Mouse (Mus musculus): ENCODE results near the gene Olfr1487.
"Not testable (repeated sequence)": the region's sequence is repeated elsewhere in the genome, so short reads cannot be mapped to it uniquely, and the experiment has no call there.

The Olfr1487 gene

DNA sequence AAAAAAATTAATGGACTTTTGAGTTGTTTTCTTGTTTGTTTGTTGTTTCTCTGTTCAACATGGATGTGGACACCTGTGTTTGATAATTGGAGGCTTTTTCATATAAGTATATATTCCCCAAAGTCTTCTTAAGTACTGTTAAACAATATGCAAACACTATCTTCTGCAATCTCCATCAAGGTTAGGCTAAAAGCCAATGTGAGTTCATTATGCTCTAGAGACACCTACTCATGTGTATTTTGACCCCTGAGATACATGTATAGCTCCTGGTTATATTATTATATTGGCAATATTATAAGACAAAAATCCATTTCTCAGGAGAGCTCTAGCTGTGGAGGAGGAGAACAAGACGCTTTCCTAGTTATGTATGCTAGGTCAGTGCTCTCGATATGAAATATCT lies at the start of gene Olfr1487:
Gene Olfr1487, plus strand, starts transcription at position 301 of the 400 bp plus-strand sequence.
- not testable (repeated sequence) for DNase-seq (ENCODE audit: low read depth, low spot score)

DNA sequence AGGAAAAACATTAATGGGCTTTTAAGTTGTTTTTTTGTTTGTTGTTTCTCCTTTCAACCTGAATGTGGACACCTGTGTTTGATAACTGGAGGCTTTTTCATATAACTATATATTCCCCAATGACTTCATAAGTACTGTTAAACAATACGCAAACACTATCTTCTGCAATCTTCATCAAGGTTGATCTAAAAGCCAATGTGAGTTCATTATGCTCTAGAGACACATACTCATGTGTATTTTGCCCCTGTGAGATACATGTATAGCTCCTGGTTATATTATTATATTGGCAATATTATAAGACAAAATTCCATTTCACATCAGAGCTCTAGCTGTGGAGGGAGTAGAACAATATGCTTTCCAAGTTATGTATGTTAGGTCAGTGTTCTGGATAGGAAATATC lies 34.0 kb upstream of the Olfr1487 start, which contains the start of gene Olfr1484:
Gene Olfr1484, plus strand, starts transcription at position 301 of the 400 bp plus-strand sequence.
- DNase-seq (ENCODE audit: low read depth, low spot score) = no peak

DNA sequence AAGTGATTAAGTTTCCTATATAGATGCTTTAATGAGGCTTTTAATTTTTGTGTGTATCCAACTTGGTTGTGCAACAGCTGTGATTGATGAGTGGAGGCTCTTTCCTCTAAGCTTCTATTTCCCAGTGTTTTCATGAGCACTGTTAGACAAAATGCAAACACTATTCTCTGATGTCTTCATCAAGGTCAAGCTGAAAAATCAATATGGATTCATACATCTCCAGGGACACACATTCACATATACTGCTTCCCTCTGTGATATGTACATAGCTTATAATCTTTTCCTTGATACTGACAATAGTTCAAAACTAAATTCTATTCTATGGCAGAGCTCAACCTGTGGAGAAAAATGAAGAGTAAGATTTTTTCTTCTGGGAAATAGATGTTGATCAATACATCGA lies 14.1 kb downstream of the Olfr1487 start, which contains the start of gene Olfr1489:
Gene Olfr1489, plus strand, starts transcription at position 301 of the 400 bp plus-strand sequence.
- no peak for DNase-seq (ENCODE audit: low read depth, low spot score)

DNA sequence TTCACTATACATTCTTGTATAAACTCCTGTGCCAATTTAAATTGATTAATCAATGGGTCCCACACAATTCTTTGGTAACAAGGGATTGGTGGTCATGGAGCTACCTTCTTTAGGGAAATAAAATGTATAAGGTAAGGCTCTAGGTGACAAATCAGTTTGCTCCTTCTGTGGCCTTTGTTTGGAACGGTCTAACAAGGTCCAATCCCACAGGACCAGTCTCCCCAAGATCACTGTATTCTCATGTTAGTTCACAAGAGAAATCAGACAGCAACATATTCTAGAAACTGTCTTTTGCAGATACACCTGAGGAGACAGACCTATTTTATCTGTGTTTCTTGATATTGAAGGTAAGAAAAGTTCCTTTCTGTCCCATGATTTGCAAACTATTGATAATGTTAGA lies 33.6 kb downstream of the Olfr1487 start, which contains the start of gene Olfr1490:
Gene Olfr1490, plus strand, starts transcription at position 301 of the 400 bp plus-strand sequence.
- no peak for DNase-seq (ENCODE audit: low read depth, low spot score)

All from retina, adult 2 months (tissue).